Mouse (Mus musculus): ENCODE measurements around the gene Ankrd52. TPM values are rescaled to one million over a fixed set of nuclear protein-coding genes. Genes with fewer than 3 reads are reported as not detected.
"Not testable (repeated sequence)": the region's sequence is repeated elsewhere in the genome, so short reads cannot be mapped to it uniquely, and the experiment has no call there.

Gene Ankrd52
- 10 to 100 TPM; 44.4 to 44.9 TPM for total RNA-seq (2021)

GRCm38 (mm10) chr10:128376455-128377211 is at the start of gene Ankrd52:
Gene Ankrd52, plus strand, starts transcription at chr10:128377115.
- peak; percentile 92 for DNase-seq

GRCm38 (mm10) chr10:128327610-128328009 is 49.3 kb upstream of the Ankrd52 start:
- DNase-seq, result no peak

DNA sequence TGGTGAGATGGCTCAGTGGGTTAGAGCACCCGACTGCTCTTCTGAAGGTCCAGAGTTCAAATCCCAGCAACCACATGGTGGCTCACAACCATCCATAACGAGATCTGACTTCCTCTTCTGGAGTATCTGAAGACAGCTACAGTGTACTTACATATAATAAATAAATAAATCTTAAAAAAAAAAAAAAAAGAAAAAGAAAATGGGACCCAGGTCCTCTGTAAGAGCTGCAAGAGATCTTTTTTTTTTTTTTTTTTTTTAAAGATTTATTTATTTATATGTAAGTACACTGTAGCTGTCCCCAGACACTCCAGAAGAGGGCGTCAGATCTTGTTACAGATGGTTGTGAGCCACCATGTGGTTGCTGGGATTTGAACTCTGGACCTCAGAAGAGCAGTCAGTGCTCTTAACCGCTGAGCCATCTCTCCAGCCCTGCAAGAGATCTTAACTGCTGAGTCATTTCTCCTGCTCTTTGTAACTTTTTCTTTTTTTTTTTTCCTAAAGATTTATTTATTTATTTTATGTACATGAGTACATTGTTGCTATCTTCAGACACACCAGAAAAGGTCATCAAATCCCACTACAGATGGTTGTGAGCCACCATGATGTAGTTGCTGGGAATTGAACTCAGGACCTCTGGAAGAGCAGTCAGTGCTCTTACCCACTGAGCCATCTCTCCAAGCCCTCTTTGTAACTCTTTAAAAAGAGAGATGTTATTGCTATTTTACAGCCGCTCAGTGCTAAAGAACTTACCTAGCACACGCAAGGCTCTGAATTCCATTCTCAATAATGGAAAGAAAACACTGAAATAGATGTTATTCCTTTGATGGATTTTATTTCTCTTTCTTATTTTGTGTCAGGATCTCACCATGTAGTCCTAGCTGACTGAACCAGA is 44.3 kb upstream of the Ankrd52 start:
- not testable (repeated sequence) for DNase-seq

GRCm38 (mm10) chr10:128335582-128335981 is 41.3 kb upstream of the Ankrd52 start:
- peak; percentile 87 for DNase-seq

DNA sequence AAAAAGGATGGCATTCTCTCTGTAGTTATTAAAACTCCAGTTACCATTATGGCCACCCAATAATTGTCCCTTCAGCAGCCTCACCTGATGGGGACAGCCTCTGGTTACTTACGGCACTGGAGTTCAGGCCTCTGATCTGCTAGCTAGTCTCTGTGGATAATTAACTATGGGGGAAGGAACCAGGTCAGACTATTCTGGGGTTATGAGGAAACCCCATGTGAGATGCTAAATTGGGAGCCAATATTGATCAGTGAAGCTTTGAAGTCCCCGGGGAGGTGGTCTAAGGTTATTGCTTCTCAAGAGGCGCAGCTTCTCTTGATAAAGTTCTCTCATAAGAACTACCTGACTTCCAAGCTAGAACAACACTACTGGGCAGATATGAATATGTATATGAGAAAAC is 40.7 kb upstream of the Ankrd52 start:
- no peak for DNase-seq

GRCm38 (mm10) chr10:128336597-128336996 is 40.3 kb upstream of the Ankrd52 start:
- DNase-seq, result no peak

DNA sequence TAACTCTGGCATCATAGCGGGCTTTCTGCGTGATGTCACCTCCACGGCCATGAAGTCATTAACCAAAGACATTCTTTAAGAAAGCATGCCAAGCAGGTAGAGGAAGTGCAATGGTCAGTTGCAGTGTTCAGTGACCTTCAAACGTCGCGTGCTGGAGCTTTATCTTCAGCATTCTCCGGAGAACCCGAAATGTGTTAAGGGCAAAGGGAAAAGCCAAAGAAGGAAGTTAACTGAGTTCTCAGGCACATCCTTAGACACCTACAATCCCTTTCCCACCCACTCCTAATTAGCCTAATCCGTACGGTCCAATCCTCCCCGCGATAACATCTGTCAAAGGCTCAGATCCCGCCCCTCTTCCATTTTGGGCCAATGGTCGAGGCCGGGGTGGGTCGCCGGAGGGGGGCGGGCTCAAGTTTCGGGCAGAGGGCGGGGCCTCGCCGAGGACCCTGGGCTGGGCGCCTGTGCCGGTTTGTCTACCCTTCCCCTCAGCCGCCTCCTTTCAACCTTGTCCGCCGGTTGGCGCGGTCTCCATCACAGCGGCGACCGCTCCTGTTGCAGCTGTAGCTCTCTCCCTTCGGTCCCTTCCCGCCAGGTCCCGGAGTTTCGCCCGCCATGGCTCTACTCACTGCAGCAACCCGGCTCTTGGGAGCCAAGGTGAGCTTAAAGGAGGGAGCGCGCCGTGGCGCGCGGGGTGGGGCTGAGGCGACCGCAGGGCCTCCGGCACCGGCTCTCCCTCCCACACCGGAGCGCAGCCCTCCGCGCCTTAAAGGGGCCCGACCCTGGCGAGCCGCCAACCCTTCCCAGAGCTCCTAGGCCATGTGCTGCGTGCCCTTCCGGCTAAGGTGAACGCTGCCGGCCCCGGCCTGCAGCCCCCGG is 39.4 kb upstream of the Ankrd52 start, which contains the start of gene Cs:
TSS of gene Cs (plus strand) at position 429 of the 876 bp plus-strand sequence.
- peak; percentile 98 for DNase-seq

- DNase-seq, result no peak
These were observed 38.5 kb upstream of the Ankrd52 start for GRCm38 (mm10) chr10:128338415-128338814.

DNA sequence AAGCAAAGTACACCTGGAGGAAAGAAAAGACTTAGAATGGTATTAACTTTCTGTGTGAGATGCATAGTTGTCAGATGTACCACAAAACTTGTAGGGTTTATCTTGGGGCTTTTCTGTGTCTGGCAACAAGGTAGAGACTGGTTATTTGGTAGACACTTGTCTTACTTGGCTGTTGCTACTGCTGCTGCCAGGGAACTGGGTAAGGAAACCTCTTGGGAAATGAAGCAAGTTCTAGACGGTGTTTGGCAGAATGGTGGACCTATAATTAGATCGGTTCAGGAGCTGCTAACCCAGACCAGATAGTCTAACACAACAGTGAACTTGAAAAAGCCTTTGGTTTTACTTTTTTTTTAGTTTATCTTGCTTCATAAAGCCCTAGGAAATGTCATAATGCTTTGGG is 38.0 kb upstream of the Ankrd52 start:
- DNase-seq, result no peak

DNA sequence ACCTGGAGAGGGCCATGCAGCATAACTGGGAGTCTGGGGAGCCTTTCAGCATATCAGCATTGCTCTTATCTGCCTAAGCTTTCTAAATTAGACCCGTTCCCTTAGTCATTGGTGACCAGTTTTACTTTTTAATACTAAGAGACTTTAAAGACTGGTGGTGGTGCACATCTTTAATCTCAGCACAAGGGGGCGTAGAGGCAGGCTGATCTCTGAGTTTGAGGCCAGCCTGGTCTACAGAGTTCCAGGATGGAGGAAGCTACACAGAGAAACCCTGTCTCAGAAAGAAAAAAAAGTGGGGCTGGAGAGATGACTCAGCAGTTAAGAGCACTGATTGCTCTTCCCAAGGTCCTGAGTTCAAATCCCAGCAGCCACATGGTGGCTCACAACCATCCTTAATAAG is 36.7 kb upstream of the Ankrd52 start:
- DNase-seq, result no peak

GRCm38 (mm10) chr10:128343436-128343835 is 33.5 kb upstream of the Ankrd52 start:
- DNase-seq, result no peak

- peak; percentile 80 for DNase-seq
These were observed 32.2 kb upstream of the Ankrd52 start for GRCm38 (mm10) chr10:128344568-128345275.

DNA sequence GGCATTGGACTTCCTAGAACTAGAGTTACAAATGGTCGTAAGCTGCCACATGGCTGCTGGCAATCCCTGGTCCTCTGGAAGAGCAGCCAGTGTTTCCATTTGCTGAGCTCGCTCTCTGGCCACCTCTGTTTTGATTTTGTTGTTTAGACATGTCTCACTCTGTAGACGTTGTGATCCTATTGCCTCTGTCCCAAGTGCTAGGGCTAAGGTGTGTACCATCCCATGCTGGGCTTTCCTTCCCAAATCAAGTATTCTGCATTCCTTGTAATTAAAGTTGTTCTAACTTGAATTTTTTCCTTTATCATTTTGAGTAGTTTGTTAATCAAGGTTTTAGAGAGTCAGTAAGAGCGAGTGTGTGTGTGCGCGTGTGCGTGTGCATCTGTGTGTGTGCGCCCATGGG is 29.4 kb upstream of the Ankrd52 start:
- no peak for DNase-seq

- DNase-seq, result peak; percentile 71
These were observed 18.1 kb upstream of the Ankrd52 start for GRCm38 (mm10) chr10:128358796-128359195.

GRCm38 (mm10) chr10:128359226-128359625 is 17.7 kb upstream of the Ankrd52 start:
- DNase-seq, result no peak

DNA sequence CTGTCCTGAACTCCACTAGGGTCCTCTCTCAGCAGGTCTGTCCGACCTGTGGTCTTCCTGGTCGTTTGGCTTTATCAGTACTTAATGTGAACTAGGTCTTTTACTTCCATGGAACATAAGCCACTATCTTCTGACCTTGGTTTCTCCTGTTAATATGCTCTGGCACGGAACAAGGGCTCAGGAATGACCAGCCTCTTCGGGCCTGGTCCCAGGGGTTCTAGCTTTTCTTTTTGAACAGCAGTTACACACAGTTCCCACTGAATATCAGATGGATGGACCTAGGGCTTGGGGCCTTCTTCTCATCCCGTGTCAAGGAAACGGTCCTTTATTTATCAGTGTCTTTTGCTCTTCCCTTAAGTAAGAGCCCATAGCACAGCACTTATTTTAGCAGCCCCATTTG is 15.1 kb upstream of the Ankrd52 start:
- DNase-seq, result no peak

GRCm38 (mm10) chr10:128362568-128362967 is 14.3 kb upstream of the Ankrd52 start:
- peak; percentile 42 for DNase-seq

GRCm38 (mm10) chr10:128367899-128368401 is 9.0 kb upstream of the Ankrd52 start:
- DNase-seq, result no peak

DNA sequence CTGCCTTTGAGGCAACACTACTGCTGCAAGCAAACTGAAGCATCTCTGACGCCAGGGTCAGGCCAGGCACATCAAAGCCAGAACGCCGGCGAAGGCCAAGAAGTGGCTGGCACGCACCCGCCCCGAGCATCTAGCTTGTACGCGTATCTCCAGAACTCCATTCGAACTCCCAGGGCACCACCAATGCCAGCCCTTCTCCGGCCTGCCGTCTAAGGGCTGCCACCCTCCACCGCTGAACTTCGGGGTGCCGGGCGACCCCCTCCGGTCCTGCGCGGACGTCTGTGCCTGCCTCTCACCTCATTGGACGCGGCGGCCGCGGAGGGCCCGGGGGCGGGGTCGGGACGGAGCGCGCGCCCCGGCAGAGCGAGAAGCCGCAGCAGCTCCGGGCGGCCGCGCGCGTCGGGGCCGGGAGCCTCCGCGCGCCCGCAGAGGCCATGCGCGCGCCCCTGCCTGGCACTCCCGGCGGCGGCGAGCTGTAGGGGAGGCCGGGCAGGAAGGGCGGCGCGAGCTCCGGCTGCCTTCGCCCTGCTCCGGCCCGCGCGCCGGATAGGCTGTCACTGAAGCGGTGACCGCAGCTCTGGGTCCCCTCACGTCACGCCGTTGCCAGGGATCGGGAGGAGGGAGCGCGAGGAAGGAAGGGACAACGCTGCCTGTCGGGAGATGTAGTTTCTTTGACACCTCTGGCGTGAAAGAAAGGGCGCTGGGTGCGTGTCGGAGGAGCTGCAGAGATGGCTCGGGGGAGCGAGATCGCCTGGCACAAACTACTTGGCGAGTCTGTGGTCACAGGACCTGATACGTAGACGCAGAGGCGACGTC is 8.3 kb upstream of the Ankrd52 start, which contains the start of gene Coq10a:
TSS of gene Coq10a (minus strand) at position 596 of the 816 bp plus-strand sequence.
- DNase-seq, result peak; percentile 92

DNA sequence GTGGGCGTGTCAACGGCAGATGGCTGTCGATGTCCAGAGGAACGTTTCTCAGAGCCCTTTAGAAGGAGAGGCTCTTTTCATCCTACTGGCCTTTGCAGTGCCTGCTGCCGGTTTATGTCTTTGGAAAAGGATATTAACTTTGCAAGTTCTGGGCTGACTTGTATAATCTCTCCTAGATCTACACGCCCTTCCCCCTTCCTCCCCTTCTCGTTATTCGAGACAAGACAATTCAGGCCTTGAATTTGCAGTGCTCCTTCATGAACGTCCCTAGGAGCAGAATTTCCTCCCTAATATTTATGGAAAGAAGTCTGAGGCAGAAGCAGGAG is 7.7 kb upstream of the Ankrd52 start:
- DNase-seq, result no peak

- DNase-seq, result no peak
These were observed 7.3 kb upstream of the Ankrd52 start for GRCm38 (mm10) chr10:128369599-128369998.

Data from heart, postnatal 4 days (tissue).